Mouse (Mus musculus) embryonic fibroblast, embryonic 13.5 days (primary cell): ENCODE measurements around the gene Habp4. TPM values are rescaled to one million over a fixed set of nuclear protein-coding genes. Genes with fewer than 3 reads are reported as not detected.

ENCODE experiments used
- H3K27ac ChIP-seq: 2 replicates; pipeline ENCODE4 v1.5.1; 2012; ENCODE audit warnings: low read length, control low read depth, inconsistent platforms; ENCODE audit not compliant: insufficient read depth
- H3K4me1 ChIP-seq: 2 replicates; pipeline ENCODE4 v1.6.1; 2011; ENCODE audit warnings: low read length; ENCODE audit not compliant: control insufficient read depth, insufficient read depth
- H3K4me3 ChIP-seq: 2 replicates; pipeline ENCODE4 v1.5.1; 2011; ENCODE audit warnings: mild to moderate bottlenecking, control low read depth, low read length; ENCODE audit not compliant: insufficient read depth
- CTCF ChIP-seq: IDR thresholded peaks from 2 replicates; pipeline ENCODE4 v1.5.1; 2011; ENCODE audit warnings: mild to moderate bottlenecking, control low read depth, low read length, moderate library complexity, borderline replicate concordance; ENCODE audit not compliant: insufficient read depth
- POLR2A ChIP-seq: IDR thresholded peaks from 2 replicates; pipeline ENCODE4 v1.6.1; 2011; ENCODE audit warnings: low read depth, mild to moderate bottlenecking, control low read depth, low read length, moderate library complexity
- polyA plus RNA-seq: library from polyadenylated mRNA; stranded (reverse); fragments of >200 nt; gene quantifications from 2 replicates; pipeline ENCODE4 v1.2.4, GENCODE M21; 2011; ENCODE audit warnings: low read depth; ENCODE audit not compliant: missing spikeins, insufficient read length

Habp4 gene
- polyA plus RNA-seq, 1 experiment: 25.6 TPM

DNA sequence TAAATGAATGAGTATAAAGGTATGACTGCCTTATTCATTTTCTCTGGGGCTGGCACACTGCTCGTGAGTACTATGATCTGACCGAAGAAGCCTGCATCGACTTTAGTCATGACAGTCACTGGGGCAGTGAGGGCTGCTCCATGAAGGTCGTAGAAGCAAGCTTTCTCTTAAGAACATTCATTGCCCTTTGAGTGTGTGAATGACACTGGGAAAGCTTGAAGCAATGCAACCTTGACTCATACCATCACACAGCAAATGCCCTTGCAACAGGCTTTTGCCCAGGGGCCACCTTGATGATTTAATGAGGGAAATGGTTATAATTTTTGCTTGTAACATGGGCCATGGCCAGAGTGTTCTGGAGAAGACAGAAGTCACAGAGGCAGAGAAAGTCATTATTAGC, 24.9 kb downstream of the Habp4 start:
- TF ChIP-seq CTCF (no peak), POLR2A (no peak)
- H3K27ac ChIP-seq: no peak overlapping the region
- no peak overlapping the region for H3K4me3 ChIP-seq
- H3K4me1 ChIP-seq: no peaks in the 10 kb centered on the region

DNA sequence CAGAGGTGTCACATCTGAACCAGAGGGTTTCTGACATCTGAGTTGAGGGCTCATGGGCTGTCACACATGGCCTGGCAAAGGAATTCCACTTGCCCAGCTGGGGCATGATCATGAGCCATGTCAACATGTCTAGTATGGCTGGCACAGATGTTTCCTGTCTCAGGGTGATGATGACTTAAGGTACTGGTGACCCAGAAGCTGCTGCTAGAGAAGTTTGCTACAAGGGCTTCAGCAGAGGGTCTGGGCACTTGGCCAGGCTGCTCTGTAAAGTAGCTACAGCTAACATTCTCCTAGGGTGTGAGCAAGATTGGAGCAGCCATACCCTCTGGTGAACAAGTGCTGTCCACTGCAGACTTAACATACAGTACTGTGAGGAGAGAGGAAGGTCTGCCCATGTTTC, 25.4 kb downstream of the Habp4 start:
- no peaks in the 10 kb centered on the region for H3K4me1 ChIP-seq
- no peak overlapping the region for H3K27ac ChIP-seq
- no peak overlapping the region for H3K4me3 ChIP-seq
- TF ChIP-seq POLR2A (no peak), CTCF (no peak)

DNA sequence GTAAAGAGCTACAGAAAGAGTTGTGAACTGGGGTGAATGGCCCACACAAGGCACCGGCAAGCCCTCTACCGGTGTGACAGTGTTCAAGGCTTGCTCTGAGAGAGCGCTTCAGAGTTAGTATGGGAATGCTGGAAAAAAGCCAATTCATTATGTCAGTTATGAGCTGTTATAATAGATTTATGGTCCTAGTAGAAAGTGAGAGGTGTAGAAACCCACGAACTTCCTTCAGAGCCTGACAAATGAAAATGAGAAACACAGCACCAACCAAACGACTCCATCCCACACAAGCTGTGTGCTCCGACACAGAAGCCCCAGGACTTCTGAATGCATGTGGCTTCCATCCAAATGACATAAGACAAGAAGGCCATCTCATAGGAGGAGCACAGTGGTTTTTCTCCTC, 36.3 kb downstream of the Habp4 start:
- TF ChIP-seq CTCF (no peak), POLR2A (no peak)
- Histone ChIP-seq H3K4me3 (no peak overlapping the region), H3K4me1 (no peaks in the 10 kb centered on the region), H3K27ac (no peak overlapping the region)

DNA sequence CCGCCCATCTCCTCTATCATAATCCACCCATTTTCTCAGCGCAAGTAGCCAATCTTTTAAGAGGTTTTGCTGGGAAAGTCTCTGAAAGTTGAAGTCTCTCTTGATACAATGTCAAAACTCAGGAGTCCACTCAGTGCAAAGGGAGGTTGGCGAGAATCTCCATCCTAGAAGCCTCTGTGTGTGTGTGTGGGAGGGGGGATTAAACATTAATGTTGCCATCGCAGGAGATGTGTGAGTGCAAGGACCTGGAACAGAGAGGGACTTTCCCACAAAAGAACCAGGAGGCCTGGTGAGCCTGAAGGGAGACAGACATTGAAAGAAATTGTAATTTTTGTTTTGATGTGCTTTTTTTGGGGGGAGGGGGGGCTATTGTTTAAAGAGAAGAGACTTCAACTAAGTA, 36.7 kb downstream of the Habp4 start:
- no peak for TF ChIP-seq CTCF
- TF ChIP-seq POLR2A: no peak
- Histone ChIP-seq H3K4me3 (no peak overlapping the region), H3K27ac (no peak overlapping the region), H3K4me1 (no peaks in the 10 kb centered on the region)

DNA sequence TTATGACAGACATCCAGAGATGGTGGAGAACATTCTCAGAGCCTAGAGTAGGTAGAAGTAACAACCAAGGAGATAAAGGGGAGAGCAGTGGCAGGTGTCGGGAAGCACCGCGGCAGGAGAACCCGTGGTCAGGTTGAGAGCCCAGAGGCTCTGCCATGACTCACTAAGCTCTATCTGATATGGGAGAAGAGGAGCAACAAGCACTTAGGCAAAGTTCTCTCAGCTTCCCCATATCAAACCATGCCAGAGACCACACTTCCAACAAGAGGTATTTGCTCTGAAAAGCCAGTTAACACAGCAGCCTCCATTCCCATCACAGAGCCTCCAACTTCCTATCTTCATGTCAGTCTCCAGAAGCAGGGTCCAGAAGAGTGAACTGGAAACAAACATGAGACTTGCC, 39.3 kb downstream of the Habp4 start:
- H3K27ac ChIP-seq: no peak overlapping the region
- no peak overlapping the region for H3K4me3 ChIP-seq
- H3K4me1 ChIP-seq: no peaks in the 10 kb centered on the region
- TF ChIP-seq CTCF: no peak
- TF ChIP-seq POLR2A: no peak

DNA sequence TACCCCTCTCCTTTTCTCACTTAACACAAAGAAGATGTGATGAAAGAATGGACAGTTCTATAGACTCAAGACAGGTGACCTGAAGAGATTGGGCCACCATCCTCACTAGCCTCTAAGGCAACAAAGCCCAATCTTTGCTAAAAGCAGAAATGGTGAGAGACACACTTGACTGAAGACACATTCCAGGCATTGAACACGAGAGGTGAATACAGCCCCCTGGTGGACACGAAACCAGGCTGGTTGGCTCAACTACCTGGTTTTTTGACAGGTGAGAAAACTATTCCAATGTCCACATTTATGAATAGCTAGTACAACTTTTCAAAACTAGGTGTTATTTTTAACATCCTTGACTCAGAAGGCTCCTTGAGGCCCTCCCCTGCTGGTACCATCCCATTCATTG, 43.1 kb downstream of the Habp4 start:
- H3K4me3 ChIP-seq: no peak overlapping the region
- TF ChIP-seq CTCF: no peak; the same call in 1 of the 2 replicates
- no peak for TF ChIP-seq POLR2A
- no peak overlapping the region for H3K27ac ChIP-seq
- no peaks in the 10 kb centered on the region for H3K4me1 ChIP-seq

DNA sequence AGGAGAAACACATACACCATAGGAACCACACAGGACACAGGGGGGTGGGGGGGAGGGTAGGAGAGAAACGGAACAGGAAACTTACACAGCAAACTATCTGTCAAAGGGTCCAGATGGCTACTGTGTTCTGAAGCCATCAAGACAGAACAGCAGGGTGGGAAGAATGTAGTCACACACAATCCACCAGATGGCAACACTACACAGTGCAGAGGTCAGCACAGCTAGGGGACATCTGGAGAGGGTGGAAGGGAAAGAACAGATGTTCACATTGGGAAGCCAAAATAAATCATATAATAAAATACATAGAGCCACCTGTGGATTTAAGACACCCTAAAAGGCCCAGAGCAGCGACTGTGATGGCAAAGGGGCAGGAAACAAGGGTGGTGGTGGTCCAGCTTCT, 43.6 kb downstream of the Habp4 start:
- TF ChIP-seq POLR2A (no peak), CTCF (peak; percentile 43; the same call in 1 of the 2 replicates)
- Histone ChIP-seq H3K4me1 (no peaks in the 10 kb centered on the region), H3K27ac (no peak overlapping the region), H3K4me3 (no peak overlapping the region)

DNA sequence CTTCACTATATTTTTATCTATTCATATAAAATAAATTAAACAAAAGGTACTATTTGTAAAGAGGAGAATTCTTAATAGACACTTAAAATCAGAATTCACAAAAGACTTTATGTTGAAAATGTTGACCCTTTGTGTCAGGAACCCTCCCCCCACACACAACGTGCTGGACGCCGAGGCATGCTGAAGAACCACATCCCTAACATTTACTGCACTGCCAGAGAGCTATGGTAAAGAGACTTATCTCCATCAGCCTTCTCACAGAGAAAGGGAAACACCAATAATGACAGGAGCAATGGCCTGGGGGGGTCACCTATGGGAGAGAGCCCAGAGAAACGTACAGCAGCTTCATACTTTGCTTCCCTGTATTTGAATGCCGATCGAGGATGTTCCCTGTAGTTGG, 46.5 kb downstream of the Habp4 start:
- TF ChIP-seq POLR2A (no peak), CTCF (no peak)
- no peak overlapping the region for H3K27ac ChIP-seq
- H3K4me1 ChIP-seq: no peaks in the 10 kb centered on the region
- no peak overlapping the region for H3K4me3 ChIP-seq

DNA sequence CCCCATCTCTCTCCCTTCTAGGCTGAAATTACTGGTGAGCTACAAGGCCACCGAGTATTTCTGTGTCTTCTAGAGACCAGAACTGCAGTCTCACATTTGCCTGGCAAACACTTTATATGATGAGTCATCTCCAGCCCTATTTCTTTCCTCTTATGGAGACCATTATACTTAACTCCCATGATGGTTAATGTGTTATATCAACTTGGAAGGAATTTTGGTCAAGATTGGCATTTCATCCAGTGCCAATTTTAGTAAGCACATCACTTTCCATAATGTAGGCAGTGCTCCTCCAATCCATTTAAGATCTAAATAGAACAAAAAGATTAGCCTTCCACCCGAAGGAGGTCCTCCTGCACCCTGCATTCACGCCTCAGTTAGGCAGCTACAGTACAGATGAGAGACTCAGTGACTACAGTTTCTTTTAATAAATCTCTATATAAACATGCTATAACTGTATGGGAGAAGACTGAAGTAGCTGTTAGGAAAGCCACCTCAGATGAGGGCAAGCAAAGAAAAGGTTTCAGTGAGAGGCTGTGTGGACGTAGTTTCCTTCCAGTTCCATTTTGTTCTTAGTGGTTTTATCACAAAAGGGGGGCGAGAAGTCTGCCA, 50.5 kb downstream of the Habp4 start:
- H3K4me1 ChIP-seq: no peaks in the 10 kb centered on the region
- no peak overlapping the region for H3K4me3 ChIP-seq
- no peak overlapping the region for H3K27ac ChIP-seq
- TF ChIP-seq CTCF (no peak), POLR2A (no peak)

DNA sequence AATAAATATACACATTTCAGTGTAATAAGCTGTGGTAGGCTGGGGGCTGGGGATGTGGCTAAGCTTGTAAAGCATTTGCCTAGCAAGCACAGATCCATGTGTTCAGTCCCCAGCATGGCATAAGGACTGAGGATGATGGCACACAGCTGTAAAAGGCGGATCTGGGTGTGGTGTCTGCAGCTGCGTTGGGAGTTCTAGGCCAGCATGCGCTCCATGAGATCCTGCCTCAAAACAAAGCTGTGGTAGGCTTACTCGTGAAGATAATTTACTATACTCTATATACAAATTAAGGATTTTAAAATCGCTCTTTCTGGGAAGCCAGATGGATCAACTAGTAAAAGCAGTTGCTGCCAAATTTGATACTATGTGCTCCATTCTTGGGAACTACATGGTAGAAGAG, 53.3 kb downstream of the Habp4 start:
- no peaks in the 10 kb centered on the region for H3K4me1 ChIP-seq
- no peak overlapping the region for H3K27ac ChIP-seq
- H3K4me3 ChIP-seq: no peak overlapping the region
- TF ChIP-seq POLR2A (no peak), CTCF (no peak)

DNA sequence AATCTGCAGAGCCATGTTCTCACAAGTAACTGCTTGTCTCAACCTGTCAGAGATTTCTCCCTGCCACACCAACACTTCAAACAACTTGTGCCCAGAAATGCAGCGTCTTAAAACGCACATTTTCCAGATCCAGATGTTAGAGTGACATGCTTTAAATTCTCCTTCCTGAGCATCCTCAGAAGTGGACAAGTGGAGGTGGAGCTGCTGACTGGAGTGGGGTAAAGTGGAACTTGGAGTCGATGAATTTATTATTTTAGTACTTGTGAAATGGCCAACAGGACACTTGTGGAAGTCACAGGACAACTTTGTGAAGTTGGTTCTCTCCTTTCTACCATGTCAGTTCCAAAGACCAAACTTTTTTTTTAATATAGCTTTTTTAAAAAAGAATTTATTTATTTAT, 64.1 kb downstream of the Habp4 start:
- Histone ChIP-seq H3K4me3 (no peak overlapping the region), H3K4me1 (no peaks in the 10 kb centered on the region), H3K27ac (no peak overlapping the region)
- TF ChIP-seq POLR2A (no peak), CTCF (no peak)
